Mouse (Mus musculus) granulocyte monocyte progenitor cell, adult 5-6 weeks (primary cell): ENCODE results near the gene Prx. TPM values are rescaled to one million over a fixed set of nuclear protein-coding genes. Genes with fewer than 3 reads are reported as not detected.
A peak's percentile ranks its signal among the peaks of the same experiment; 100 is the strongest.
"Not testable (repeated sequence)": the region's sequence is repeated elsewhere in the genome, so short reads cannot be mapped to it uniquely, and the experiment has no call there.

Source experiments
- ATAC-seq: replicated peaks from 2 replicates; pipeline ENCODE4 v1.8.0; 2016; ENCODE audit warnings: mild to moderate bottlenecking, moderate TSS enrichment, inconsistent platforms; ENCODE audit not compliant: poor library complexity, severe bottlenecking
- total RNA-seq, 2 experiments: library from RNA; stranded (forward) in 1 of 2; stranded (reverse) in 1 of 2; fragments of 200-712, 200-1000 nt in 1 of 2; fragments of >200 nt in 1 of 2; fragmentation: Nextera tagmentation in 1 of 2; gene quantifications; 2 replicates each; pipeline ENCODE4 v1.2.3; 2014 to 2017

The Prx gene
- total RNA-seq, 2 experiments from 2014 or later: 0.13 to 0.62 TPM

DNA sequence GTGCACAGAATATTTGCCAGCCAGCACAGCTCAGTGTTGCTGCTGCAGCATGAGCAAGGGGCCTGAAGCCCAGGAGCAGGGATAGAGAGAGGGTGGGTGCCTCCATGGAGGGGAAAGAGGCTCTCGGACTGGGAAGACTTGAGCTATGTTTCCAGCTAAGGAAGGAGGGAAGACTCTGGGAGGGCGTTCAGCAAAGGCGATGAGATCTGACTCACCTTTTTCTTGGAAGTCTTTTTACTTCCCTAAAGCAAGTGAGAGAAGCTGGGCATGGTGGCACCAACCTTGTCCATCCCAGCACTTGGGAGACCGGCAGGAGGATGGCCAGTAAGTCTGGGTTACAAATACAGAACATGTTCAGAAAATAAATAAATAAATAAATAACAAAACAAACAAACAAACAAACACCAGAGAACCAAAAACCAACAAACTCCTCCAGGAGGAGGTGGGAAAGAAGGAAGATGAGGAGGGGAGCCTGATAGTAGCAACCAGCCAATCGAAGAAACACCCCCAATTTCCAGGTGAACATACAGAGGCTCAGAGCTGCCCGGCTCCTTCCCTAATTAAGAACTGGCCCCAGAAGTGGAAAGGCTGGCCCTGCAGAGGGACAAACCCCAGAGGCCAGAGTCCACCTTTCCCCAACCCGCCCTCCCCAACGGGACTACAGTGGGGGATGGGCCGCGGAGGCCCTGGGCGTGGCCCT lies 18.0 kb upstream of the Prx start:
- no peak for ATAC-seq

DNA sequence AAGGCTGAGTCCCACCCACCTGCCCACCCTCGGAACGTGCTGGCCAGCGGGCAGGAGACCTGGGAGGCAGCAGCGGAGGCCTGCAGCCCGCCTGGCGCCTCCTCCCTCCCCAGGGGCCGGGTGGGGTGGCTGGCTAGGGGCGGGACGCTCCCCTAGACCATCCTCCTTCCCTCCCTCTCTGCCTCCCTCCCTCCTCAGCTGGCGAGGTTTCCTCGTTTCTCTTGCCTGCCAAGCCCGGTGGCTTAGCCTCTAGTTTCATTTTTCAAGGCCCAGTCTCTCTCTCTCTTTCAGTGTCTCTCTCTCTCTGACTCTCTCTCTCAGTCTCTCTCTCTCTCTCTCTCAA lies 17.5 kb upstream of the Prx start:
- ATAC-seq: peak; percentile 92

- no peak for ATAC-seq
These were observed 15.3 kb upstream of the Prx start for GRCm38 (mm10) chr7:27483860-27484259.

DNA sequence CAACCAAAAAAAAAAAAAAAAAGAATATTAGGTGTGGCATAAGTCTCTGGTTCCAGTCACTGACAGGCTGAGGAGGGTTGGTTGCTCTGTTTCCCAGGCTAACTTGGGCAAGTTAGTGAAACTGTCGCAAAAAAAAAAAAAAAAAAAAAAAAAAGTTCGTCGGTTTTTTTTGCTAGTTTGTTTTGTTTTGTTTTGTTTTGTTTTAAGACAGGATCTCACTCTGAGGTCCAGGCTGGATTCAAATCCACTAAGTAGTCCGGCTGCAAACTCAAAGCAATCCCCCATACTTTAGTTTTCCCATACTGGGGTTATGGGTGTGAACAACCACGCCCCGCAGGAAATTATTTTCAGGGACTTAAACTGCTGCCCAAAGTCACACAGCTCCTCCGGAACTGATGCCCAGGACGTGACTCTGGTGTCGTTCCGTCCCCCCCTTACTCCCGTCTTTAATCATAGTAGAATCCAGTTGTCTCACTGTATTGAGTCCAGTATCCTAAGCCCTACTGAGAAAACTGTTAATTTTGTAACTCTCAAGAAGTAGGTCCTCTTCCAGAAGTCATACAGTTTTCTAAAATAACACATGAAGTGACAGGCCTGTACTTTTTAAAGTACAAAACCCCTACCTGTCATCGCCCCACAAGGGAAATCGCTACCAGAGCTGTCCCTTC lies 12.9 kb upstream of the Prx start:
- peak; percentile 5; the same call in 1 of the 2 replicates for ATAC-seq

- ATAC-seq: peak; percentile 71
These were observed 12.1 kb upstream of the Prx start, which contains the start of gene Sertad1 for GRCm38 (mm10) chr7:27486770-27487697. Gene Sertad1 (plus strand): TSS chr7:27486910.

- no peak for ATAC-seq
These were observed 11.3 kb upstream of the Prx start for GRCm38 (mm10) chr7:27487740-27488268.

GRCm38 (mm10) chr7:27489270-27489869 lies 9.8 kb upstream of the Prx start:
- ATAC-seq: no peak

GRCm38 (mm10) chr7:27490227-27490542 lies 8.9 kb upstream of the Prx start:
- no peak for ATAC-seq

DNA sequence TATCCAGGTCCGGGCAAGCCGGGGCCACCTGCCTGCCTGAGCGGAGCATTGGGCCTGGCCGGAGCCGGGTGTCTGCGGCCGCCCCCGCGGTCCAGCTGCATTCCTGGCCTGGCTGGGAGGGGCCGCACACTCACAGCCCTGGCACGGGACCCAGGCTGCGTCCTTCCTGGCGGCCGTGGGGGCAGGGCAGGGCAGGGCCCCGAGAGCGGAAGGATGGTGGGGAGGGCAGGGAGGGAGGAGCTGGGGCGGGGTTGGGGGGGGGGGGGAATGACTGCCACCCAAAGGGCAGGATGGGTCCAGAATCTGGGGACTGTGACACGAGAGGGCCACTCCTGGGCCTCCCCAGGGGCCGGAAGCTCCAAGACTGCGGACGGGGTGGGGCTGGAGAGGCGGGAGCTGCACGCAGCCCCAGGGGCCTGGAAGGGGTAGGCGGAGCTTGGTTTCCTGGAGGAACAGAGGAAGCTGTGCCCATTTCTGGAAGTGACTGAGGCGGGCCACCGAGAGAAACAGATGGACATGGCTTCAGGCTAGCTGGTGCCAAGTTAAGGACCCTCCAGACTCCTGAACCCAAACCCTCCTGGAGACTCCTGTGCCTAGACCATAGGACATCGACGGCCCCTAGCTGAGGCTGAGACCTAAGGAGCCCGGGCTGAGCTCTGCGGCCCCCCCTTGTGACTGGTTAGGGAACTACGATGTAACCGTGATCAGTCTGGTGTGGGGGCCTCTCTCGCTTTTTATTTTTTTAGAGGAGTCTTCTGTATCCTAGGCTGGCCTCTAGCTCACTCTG lies 8.4 kb upstream of the Prx start:
- ATAC-seq: peak; percentile 58

GRCm38 (mm10) chr7:27491856-27492255 lies 7.3 kb upstream of the Prx start:
- no peak for ATAC-seq

GRCm38 (mm10) chr7:27493022-27493421 lies 6.1 kb upstream of the Prx start:
- no peak for ATAC-seq

- no peak for ATAC-seq
These were observed 5.7 kb upstream of the Prx start for GRCm38 (mm10) chr7:27493450-27493849.

GRCm38 (mm10) chr7:27494659-27495367 lies 4.3 kb upstream of the Prx start:
- ATAC-seq: not testable (repeated sequence)

- ATAC-seq: no peak
These were observed 2.5 kb downstream of the Prx start for GRCm38 (mm10) chr7:27501620-27502019.

GRCm38 (mm10) chr7:27506765-27507370 lies 7.7 kb downstream of the Prx start:
- peak; percentile 63 for ATAC-seq

DNA sequence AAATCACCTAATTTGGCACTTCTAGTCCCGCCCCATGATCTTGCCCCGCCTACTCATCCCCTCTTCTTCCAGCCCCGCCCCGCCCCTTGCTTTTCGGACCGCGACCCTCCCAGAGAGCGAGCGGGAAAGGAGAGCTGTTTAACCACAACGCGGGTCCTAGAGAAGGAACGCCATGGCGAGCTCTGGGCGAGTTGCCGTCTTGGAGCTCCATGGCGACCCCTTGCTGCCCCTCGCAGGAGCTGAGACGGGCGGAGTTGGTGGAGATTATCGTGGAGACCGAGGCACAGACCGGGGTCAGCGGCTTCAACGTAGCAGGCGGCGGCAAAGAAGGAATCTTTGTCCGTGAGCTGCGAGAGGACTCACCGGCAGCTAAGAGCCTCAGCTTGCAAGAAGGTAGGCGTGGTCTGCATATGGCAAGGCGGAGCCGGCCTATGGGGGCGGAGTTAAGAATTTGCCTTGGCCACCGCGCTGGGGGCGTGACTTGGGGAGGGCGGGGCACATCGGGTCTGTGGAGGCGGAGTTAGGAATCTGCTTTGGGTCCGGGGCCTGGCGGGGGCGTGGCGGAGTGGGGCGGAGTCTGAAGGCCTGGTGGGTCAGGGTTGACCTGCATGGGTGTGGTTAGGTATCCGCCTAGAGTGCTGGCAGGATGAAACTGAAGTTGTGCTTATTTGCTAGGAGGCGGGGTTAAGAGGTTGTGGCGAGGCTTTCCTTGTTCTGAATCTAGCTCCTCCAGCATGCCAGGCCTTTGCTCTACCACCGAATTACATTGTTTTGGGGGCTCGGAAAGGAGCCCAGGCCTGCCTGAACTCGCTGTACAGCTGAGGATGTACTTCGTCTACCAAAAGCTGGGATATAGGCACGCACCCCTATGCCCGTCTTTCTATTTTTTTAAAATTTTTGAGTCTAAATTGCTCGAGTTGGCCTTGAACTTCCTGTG lies 8.9 kb downstream of the Prx start:
- peak; percentile 88 for ATAC-seq

DNA sequence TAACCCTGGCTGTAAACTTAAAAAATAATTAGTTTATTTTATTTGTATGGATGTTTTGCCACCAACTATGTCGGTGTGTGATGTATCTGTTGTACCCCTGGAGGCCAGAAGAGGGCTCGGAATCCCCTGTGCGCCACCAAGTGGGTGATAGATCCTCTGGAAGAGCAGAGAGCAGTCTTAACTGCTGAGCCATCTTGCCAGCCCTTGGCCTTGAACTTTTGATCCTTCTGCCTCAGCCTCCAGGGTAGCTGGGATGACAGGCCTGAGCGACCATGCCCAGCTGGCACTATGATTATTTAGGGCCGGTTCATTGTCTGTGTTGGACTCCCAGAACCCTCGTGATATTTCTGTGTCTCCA lies 9.5 kb downstream of the Prx start:
- peak; percentile 58 for ATAC-seq

- no peak for ATAC-seq
These were observed 11.7 kb downstream of the Prx start for GRCm38 (mm10) chr7:27510809-27511208.
